Mouse (Mus musculus): ENCODE results near the gene Urb1. TPM values are rescaled to one million over a fixed set of nuclear protein-coding genes. Genes with fewer than 3 reads are reported as not detected.
A peak's percentile ranks its signal among the peaks of the same experiment; 100 is the strongest.

Urb1 gene
- polyA plus RNA-seq, 1 experiment, result 6.9 TPM

- no peak for TF ChIP-seq POLR2A (IDR thresholded peaks at IDR 0.05; ENCODE audit: extremely low read depth, insufficient read depth, low read length)
- TF ChIP-seq CTCF (IDR thresholded peaks at IDR 0.05; ENCODE audit: extremely low read depth, insufficient read depth, low read length), result no peak
- Histone ChIP-seq H3K27ac (ENCODE audit: insufficient read depth, low read length) (no peak overlapping the region), H3K4me1 (ENCODE audit: control insufficient read depth, insufficient read depth, low read length) (no peaks in the 10 kb centered on the region), H3K4me3 (ENCODE audit: insufficient read depth, low read length) (no peak overlapping the region)
These were observed 56.7 kb downstream of the Urb1 start for GRCm38 (mm10) chr16:90753386-90753941.

- Histone ChIP-seq H3K4me3 (ENCODE audit: insufficient read depth, low read length) (no peak overlapping the region), H3K27ac (ENCODE audit: insufficient read depth, low read length) (no peak overlapping the region), H3K4me1 (ENCODE audit: control insufficient read depth, insufficient read depth, low read length) (no peaks in the 10 kb centered on the region)
- no peak for TF ChIP-seq CTCF (IDR thresholded peaks at IDR 0.05; ENCODE audit: extremely low read depth, insufficient read depth, low read length)
- no peak for TF ChIP-seq POLR2A (IDR thresholded peaks at IDR 0.05; ENCODE audit: extremely low read depth, insufficient read depth, low read length)
These were observed 62.0 kb downstream of the Urb1 start for GRCm38 (mm10) chr16:90748169-90748568.

DNA sequence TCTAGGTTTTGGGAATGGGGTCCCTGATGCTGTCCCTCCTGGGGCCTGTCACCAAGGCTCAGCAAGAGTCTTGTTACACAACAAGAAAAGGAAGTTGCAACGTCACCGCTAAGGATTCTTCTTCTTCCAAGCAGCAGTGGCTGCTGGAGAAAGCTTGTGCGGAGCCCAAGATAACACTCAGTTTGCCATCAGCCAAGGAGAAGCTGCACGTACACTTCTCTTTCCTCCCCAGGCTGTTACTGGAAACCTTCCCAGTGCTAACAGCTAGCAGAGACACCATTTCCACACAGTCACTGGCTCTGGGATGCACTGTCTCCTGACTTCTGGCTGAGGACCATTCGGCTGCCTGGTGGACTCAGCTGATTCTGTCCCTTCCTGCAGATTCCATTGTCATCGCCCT, 63.1 kb downstream of the Urb1 start:
- no peak for TF ChIP-seq CTCF (IDR thresholded peaks at IDR 0.05; ENCODE audit: extremely low read depth, insufficient read depth, low read length)
- no peak for TF ChIP-seq POLR2A (IDR thresholded peaks at IDR 0.05; ENCODE audit: extremely low read depth, insufficient read depth, low read length)
- Histone ChIP-seq H3K4me3 (ENCODE audit: insufficient read depth, low read length) (no peak overlapping the region), H3K27ac (ENCODE audit: insufficient read depth, low read length) (no peak overlapping the region), H3K4me1 (ENCODE audit: control insufficient read depth, insufficient read depth, low read length) (no peaks in the 10 kb centered on the region)

DNA sequence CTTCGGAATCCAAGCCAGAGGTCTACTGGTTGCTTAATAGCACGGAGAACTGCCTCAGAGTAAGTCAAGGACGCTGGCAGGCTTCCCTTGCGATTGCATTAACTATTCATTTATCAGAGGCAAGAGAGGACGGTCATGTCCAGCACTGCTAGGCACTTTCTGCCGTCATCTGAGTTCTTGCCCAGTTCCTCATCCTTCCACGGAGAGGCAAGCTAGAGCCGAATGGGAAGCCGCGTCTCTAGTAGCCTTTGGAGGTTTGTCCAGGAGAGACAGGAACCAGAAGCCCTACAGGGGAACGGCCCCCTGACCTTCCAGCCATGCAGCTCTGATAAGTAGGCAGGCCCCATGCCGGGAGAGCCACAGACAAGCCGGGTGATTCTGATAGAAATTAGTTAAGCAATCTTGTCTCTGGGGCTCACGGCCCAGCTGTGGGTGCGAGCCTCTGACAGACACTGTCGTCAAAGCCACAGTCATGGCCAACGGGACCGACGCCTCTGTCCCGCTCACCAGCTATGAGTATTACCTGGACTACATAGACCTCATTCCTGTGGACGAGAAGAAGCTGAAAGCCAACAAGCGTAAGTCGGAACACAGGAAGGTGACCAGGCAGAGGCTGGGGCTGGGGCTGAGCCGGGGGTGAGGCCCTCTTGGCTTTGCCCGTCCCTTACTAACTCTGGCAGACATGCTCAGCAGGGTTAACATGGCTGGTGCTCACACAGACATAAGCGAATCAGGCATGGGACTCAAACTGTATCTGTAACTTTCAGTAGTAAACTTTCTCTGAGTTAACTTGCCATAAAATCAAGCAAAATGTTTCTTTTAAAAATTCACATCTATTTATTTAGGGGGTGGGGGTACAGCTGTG, 71.9 kb downstream of the Urb1 start, which contains the start of gene Mrap:
Mrap (plus strand) TSS at position 116 of the 865 bp plus-strand sequence.
- TF ChIP-seq CTCF (IDR thresholded peaks at IDR 0.05; ENCODE audit: extremely low read depth, insufficient read depth, low read length), result no peak
- no peak for TF ChIP-seq POLR2A (IDR thresholded peaks at IDR 0.05; ENCODE audit: extremely low read depth, insufficient read depth, low read length)
- Histone ChIP-seq H3K4me1 (ENCODE audit: control insufficient read depth, insufficient read depth, low read length) (no peaks in the 10 kb centered on the region), H3K27ac (ENCODE audit: insufficient read depth, low read length) (no peak within 1 kb of the TSS), H3K4me3 (ENCODE audit: insufficient read depth, low read length) (no peak within 1 kb of the TSS)

GRCm38 (mm10) chr16:90736672-90737270, 73.4 kb downstream of the Urb1 start:
- H3K4me3 ChIP-seq (ENCODE audit: insufficient read depth, low read length), result no peak overlapping the region
- H3K4me1 ChIP-seq (ENCODE audit: control insufficient read depth, insufficient read depth, low read length), result no peaks in the 10 kb centered on the region
- TF ChIP-seq POLR2A (IDR thresholded peaks at IDR 0.05; ENCODE audit: extremely low read depth, insufficient read depth, low read length) (no peak), CTCF (IDR thresholded peaks at IDR 0.05; ENCODE audit: extremely low read depth, insufficient read depth, low read length) (no peak)
- no peak overlapping the region for H3K27ac ChIP-seq (ENCODE audit: insufficient read depth, low read length)

DNA sequence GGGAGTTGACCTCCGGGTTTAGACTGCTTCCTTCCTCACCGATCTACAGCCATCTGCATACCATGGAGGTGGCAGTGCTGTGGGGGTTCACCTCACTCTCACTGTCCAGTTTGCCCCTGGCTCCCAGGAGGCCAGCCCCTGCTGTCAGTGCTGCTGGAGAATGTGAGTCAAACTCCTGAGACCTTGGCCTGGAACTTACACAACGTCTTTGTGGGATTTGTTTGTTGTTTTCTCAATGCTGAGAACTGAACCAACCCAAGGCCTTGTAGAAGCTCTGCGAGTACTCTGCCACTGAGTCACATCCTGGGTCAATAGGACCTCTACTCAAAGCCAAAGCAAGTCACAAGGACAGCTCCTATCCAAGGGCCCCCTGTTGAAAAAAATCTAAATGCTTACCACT, 74.6 kb downstream of the Urb1 start:
- no peak overlapping the region for H3K4me3 ChIP-seq (ENCODE audit: insufficient read depth, low read length)
- no peaks in the 10 kb centered on the region for H3K4me1 ChIP-seq (ENCODE audit: control insufficient read depth, insufficient read depth, low read length)
- no peak for TF ChIP-seq POLR2A (IDR thresholded peaks at IDR 0.05; ENCODE audit: extremely low read depth, insufficient read depth, low read length)
- no peak for TF ChIP-seq CTCF (IDR thresholded peaks at IDR 0.05; ENCODE audit: extremely low read depth, insufficient read depth, low read length)
- H3K27ac ChIP-seq (ENCODE audit: insufficient read depth, low read length), result no peak overlapping the region

DNA sequence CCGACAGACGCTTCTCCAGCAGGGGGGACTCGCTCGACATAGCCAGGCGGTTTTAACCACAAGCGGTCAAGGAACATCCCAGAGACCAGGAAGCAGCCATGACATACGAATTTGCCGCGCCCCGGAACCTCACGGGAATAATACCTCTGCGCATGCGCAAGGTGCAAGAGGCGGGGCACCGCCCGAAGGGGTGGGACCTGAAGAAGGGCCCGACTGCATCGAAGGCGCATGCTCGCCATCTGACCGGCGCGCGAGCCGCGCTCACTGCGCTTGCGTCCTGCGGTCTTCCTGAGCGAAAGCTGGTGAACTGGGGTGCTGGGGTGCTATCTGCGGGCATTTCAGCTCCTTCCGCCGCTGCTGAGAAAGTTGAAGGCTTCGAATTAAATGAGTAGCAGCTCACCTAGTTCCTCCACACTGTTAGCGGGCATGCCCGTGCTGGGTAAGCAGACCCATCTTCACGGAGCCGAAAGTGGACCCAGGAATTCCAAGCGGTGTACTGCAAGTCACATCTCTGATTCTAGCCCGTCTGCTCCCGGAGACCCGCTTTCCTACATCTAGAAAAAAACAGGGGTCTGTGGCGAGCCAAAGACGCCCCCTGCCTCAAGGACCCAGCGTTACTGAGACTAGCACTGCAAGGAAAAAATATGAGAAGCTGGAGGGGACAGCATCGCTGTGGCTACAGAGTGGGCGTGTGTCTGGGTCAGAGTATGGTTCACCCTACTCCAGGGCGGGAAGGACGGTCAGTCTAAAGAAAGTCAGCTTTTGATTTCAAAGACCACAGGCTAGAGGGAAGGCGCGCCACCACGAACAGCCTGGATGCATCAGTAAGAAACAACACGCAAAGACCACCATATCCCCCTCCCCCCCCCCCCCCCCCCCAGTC, 82.7 kb downstream of the Urb1 start, which contains the start of gene Mis18a:
Mis18a (minus strand) TSS at position 172 of the 883 bp plus-strand sequence.
- Histone ChIP-seq H3K27ac (ENCODE audit: insufficient read depth, low read length) (no peak within 1 kb of the TSS), H3K4me1 (ENCODE audit: control insufficient read depth, insufficient read depth, low read length) (peaks cover 1% of the 10 kb centered on the region; the same call in 1 of the 2 replicates), H3K4me3 (ENCODE audit: insufficient read depth, low read length) (peak within 1 kb of the TSS; percentile 52)
- TF ChIP-seq POLR2A (IDR thresholded peaks at IDR 0.05; ENCODE audit: extremely low read depth, insufficient read depth, low read length), result peak; percentile 98
- no peak for TF ChIP-seq CTCF (IDR thresholded peaks at IDR 0.05; ENCODE audit: extremely low read depth, insufficient read depth, low read length)

GRCm38 (mm10) chr16:90726600-90727227, 83.5 kb downstream of the Urb1 start:
- Histone ChIP-seq H3K27ac (ENCODE audit: insufficient read depth, low read length) (no peak overlapping the region), H3K4me3 (ENCODE audit: insufficient read depth, low read length) (peak overlapping the region; percentile 52), H3K4me1 (ENCODE audit: control insufficient read depth, insufficient read depth, low read length) (peaks cover 1% of the 10 kb centered on the region; the same call in 1 of the 2 replicates)
- TF ChIP-seq CTCF (IDR thresholded peaks at IDR 0.05; ENCODE audit: extremely low read depth, insufficient read depth, low read length) (no peak), POLR2A (IDR thresholded peaks at IDR 0.05; ENCODE audit: extremely low read depth, insufficient read depth, low read length) (no peak)

Data from cortical plate, adult 2 months (tissue).